Mouse (Mus musculus): ENCODE results near the gene Gse1. TPM values are rescaled to one million over a fixed set of nuclear protein-coding genes. Genes with fewer than 3 reads are reported as not detected.

Gene Gse1
- polyA plus RNA-seq, 1 experiment = 70.4 TPM

- TF ChIP-seq POLR2A (IDR thresholded peaks at IDR 0.05; ENCODE audit: borderline replicate concordance, extremely low read depth, insufficient read depth, insufficient read length, poor library complexity, severe bottlenecking) = no peak
- no peak for TF ChIP-seq CTCF (IDR thresholded peaks at IDR 0.05; ENCODE audit: borderline replicate concordance, extremely low read depth, insufficient read depth, insufficient read length)
- peak; percentile 79 for DNase-seq (ENCODE audit: low read depth)
Observed at GRCm38 (mm10) chr8:120433143-120433542, 204.9 kb downstream of the Gse1 start.

DNA sequence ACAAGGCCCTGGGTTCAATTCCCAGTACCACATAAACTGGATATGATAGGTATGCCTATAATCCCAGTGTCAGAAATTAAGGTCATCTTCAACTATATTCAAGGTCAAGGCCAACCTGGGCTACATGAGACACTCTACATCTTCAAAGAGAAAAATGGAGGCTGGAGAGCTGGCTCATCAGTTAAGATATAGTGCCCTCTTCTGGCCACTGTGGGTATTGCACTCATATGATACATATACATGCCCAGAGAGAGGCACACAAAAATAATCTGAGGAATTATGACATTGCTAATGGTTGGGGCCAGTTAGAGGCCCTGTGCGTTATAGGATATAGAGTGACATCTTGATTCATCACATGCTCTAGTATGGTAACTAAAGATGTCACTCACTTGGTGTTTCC is 205.5 kb downstream of the Gse1 start:
- peak; percentile 44; the same call in 1 of the 2 replicates for TF ChIP-seq CTCF (IDR thresholded peaks at IDR 0.05; ENCODE audit: borderline replicate concordance, extremely low read depth, insufficient read depth, insufficient read length)
- no peak for TF ChIP-seq POLR2A (IDR thresholded peaks at IDR 0.05; ENCODE audit: borderline replicate concordance, extremely low read depth, insufficient read depth, insufficient read length, poor library complexity, severe bottlenecking)

DNA sequence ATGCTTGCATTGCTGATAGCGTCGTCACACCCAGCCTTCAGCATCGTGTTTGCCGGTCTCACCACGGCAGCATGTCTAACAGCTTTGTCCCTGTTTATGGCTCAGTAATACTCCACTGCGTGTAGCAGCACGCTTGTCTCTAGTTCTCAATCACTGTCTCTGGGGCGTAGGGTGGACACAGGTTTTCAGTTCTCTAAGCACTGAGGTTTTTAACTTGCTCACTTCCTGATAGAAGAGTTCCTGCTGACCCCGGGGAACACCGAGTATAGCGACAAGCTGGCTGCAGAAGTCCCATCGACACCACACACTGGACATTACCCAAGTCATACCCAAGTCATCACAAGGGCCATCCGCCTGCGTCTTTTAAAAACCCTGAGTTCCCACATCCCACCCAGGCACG is 207.5 kb downstream of the Gse1 start:
- TF ChIP-seq POLR2A (IDR thresholded peaks at IDR 0.05; ENCODE audit: borderline replicate concordance, extremely low read depth, insufficient read depth, insufficient read length, poor library complexity, severe bottlenecking) (no peak), CTCF (IDR thresholded peaks at IDR 0.05; ENCODE audit: borderline replicate concordance, extremely low read depth, insufficient read depth, insufficient read length) (no peak)
- DNase-seq (ENCODE audit: low read depth) = no peak

More for the DNA sequence above, 205.5 kb downstream of the Gse1 start:
- DNase-seq (ENCODE audit: low read depth) = no peak

GRCm38 (mm10) chr8:120436491-120437030 is 208.3 kb downstream of the Gse1 start:
- peak; percentile 44 for DNase-seq (ENCODE audit: low read depth)
- no peak for TF ChIP-seq POLR2A (IDR thresholded peaks at IDR 0.05; ENCODE audit: borderline replicate concordance, extremely low read depth, insufficient read depth, insufficient read length, poor library complexity, severe bottlenecking)
- TF ChIP-seq CTCF (IDR thresholded peaks at IDR 0.05; ENCODE audit: borderline replicate concordance, extremely low read depth, insufficient read depth, insufficient read length) = no peak

DNA sequence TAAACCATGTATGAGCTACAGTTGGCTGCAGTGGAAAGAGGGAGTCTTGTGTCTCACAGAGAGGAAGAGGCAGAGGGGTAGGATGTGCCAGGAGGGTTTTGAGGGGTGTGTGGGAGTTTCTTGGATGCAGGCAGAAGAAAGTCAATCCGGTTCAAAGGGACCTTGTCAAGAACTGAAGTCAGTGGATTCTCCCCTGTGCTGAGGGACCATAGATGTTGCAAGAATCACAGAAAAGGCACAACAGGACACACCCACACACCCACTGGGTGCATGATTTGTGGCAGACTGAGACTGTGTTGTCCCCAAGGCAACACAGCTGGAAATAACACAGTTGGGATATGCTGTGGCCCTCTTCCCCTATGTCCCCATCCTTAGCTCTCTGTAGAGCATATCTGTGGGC is 209.0 kb downstream of the Gse1 start:
- TF ChIP-seq POLR2A (IDR thresholded peaks at IDR 0.05; ENCODE audit: borderline replicate concordance, extremely low read depth, insufficient read depth, insufficient read length, poor library complexity, severe bottlenecking) = no peak
- no peak for TF ChIP-seq CTCF (IDR thresholded peaks at IDR 0.05; ENCODE audit: borderline replicate concordance, extremely low read depth, insufficient read depth, insufficient read length)
- no peak for DNase-seq (ENCODE audit: low read depth)

GRCm38 (mm10) chr8:120437666-120438395 is 209.6 kb downstream of the Gse1 start:
- no peak for TF ChIP-seq CTCF (IDR thresholded peaks at IDR 0.05; ENCODE audit: borderline replicate concordance, extremely low read depth, insufficient read depth, insufficient read length)
- TF ChIP-seq POLR2A (IDR thresholded peaks at IDR 0.05; ENCODE audit: borderline replicate concordance, extremely low read depth, insufficient read depth, insufficient read length, poor library complexity, severe bottlenecking) = no peak
- peak; percentile 81 for DNase-seq (ENCODE audit: low read depth)

- DNase-seq (ENCODE audit: low read depth) = peak; percentile 97
- TF ChIP-seq POLR2A (IDR thresholded peaks at IDR 0.05; ENCODE audit: borderline replicate concordance, extremely low read depth, insufficient read depth, insufficient read length, poor library complexity, severe bottlenecking) (no peak), CTCF (IDR thresholded peaks at IDR 0.05; ENCODE audit: borderline replicate concordance, extremely low read depth, insufficient read depth, insufficient read length) (0 out of 2 replicates have a peak, but pooled peaks have one; percentile 4)
Observed at GRCm38 (mm10) chr8:120439309-120439708, 211.1 kb downstream of the Gse1 start.

- peak; percentile 76 for DNase-seq (ENCODE audit: low read depth)
- TF ChIP-seq CTCF (IDR thresholded peaks at IDR 0.05; ENCODE audit: borderline replicate concordance, extremely low read depth, insufficient read depth, insufficient read length) = no peak
- no peak for TF ChIP-seq POLR2A (IDR thresholded peaks at IDR 0.05; ENCODE audit: borderline replicate concordance, extremely low read depth, insufficient read depth, insufficient read length, poor library complexity, severe bottlenecking)
Observed at GRCm38 (mm10) chr8:120440739-120441138, 212.5 kb downstream of the Gse1 start.

DNA sequence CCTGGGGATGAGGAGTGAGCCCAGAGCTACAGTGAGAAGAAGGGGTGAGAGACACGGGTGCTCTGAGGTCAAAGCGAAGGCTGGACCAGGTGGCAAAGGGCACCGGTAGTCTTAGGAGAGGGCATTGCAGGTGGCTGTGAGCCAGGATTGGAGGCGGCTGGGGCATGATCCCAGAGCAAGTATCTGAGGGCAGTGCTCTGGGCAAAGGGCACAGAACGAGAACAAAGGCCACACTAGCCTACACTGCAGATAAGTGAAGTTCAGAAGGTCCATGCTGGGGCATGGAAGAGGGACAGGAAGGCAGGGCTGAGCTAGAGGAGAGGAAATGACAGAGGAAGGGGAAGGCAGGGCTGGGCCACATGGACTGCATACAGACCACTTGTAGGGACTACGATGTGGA is 213.4 kb downstream of the Gse1 start:
- DNase-seq (ENCODE audit: low read depth) = no peak
- TF ChIP-seq POLR2A (IDR thresholded peaks at IDR 0.05; ENCODE audit: borderline replicate concordance, extremely low read depth, insufficient read depth, insufficient read length, poor library complexity, severe bottlenecking) (no peak), CTCF (IDR thresholded peaks at IDR 0.05; ENCODE audit: borderline replicate concordance, extremely low read depth, insufficient read depth, insufficient read length) (no peak)

DNA sequence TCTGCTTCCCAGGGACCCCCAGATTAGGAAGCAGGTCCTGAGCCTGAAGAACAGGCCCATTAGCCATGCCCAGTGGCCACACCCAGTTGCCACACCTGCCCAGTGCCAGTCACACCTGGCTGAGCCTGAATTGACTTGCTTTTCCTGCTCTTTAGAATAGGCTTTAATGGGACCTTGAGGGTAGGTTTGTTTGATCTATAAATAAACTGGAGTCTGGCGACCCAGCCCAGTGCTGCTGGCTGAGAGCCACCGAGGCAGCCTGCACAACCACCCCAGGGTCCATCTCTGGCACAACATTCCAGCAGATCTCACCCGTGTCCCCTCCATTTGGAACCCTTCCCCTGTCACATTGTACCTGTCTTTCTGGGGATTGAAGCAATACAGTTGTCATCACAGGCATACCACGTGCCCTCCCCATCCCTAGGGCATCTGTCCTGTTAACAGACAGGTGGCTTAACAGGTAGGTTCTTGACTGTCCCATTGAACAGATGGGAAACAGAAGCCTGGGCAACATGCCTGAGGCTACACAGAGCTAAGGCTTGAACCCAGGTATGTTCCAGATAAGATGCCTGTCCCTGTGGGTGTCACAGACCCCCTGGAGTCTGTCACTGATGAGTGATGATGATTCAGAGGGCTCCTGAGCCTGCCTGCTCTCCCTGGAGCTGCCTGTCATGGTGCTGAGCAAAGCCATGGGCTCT is 214.2 kb downstream of the Gse1 start:
- DNase-seq (ENCODE audit: low read depth) = no peak
- TF ChIP-seq POLR2A (IDR thresholded peaks at IDR 0.05; ENCODE audit: borderline replicate concordance, extremely low read depth, insufficient read depth, insufficient read length, poor library complexity, severe bottlenecking) (no peak), CTCF (IDR thresholded peaks at IDR 0.05; ENCODE audit: borderline replicate concordance, extremely low read depth, insufficient read depth, insufficient read length) (no peak)

GRCm38 (mm10) chr8:120445249-120445648 is 217.0 kb downstream of the Gse1 start:
- DNase-seq (ENCODE audit: low read depth) = no peak
- TF ChIP-seq POLR2A (IDR thresholded peaks at IDR 0.05; ENCODE audit: borderline replicate concordance, extremely low read depth, insufficient read depth, insufficient read length, poor library complexity, severe bottlenecking) (no peak), CTCF (IDR thresholded peaks at IDR 0.05; ENCODE audit: borderline replicate concordance, extremely low read depth, insufficient read depth, insufficient read length) (no peak)

Data from brain, embryonic 14.5 days (tissue).